Mouse (Mus musculus) forebrain, embryonic 13.5 days (tissue): ENCODE data around the gene Wnt6. TPM values are rescaled to one million over a fixed set of nuclear protein-coding genes. Genes with fewer than 3 reads are reported as not detected.
A peak's percentile ranks its signal among the peaks of the same experiment; 100 is the strongest.

ENCODE experiments used
- ATAC-seq: fragments of 200-750 bp; cut with Nextera tagmentation; 2 replicates; pipeline ENCODE4 v1.8.0; 2017
- H3K27ac ChIP-seq: fragments of 300-500 bp; sonication (generic); 2 replicates; pipeline ENCODE4 v1.5.1; 2015; ENCODE audit warnings: inconsistent platforms, mild to moderate bottlenecking, moderate library complexity
- H3K27me3 ChIP-seq: fragments of 300-500 bp; sonication (generic); 2 replicates; pipeline ENCODE4 v1.6.1; 2015; ENCODE audit warnings: mild to moderate bottlenecking, inconsistent platforms
- H3K36me3 ChIP-seq: fragments of 300-500 bp; sonication (generic); 2 replicates; pipeline ENCODE4 v1.6.1; 2015; ENCODE audit warnings: mild to moderate bottlenecking, inconsistent platforms; ENCODE audit not compliant: poor library complexity, severe bottlenecking
- H3K4me1 ChIP-seq: fragments of 300-500 bp; sonication (generic); 2 replicates; pipeline ENCODE4 v1.6.1; 2015; ENCODE audit warnings: inconsistent platforms
- H3K4me2 ChIP-seq: fragments of 300-500 bp; sonication (generic); 2 replicates; pipeline ENCODE4 v1.6.1; 2015; ENCODE audit warnings: inconsistent platforms, mild to moderate bottlenecking, moderate library complexity
- H3K4me3 ChIP-seq: fragments of 300-500 bp; sonication (generic); 2 replicates; pipeline ENCODE4 v1.5.1; 2015; ENCODE audit warnings: mild to moderate bottlenecking, inconsistent platforms
- H3K9ac ChIP-seq: fragments of 300-500 bp; sonication (generic); 2 replicates; pipeline ENCODE4 v1.6.1; 2015; ENCODE audit warnings: mild to moderate bottlenecking, inconsistent platforms
- H3K9me3 ChIP-seq: fragments of 300-500 bp; sonication (generic); replicated peaks from 2 replicates; pipeline ENCODE4 v1.6.1; 2016; ENCODE audit warnings: inconsistent platforms
- WGBS: fragments of 180-500 bp; shearing (Covaris S2); methylation state at CpG from one replicate; pipeline ENCODE4 v1.1.7; 2015; 5-methylcytosine and 5-hydroxymethylcytosine counted together
- polyA plus RNA-seq: library from polyadenylated mRNA; unstranded; fragments of >200 nt; fragmentation: Nextera tagmentation; extraction: Ambion mirVana; gene quantifications from 2 replicates; pipeline ENCODE4 v1.2.1, GENCODE M21; 2015

Gene Wnt6
- 0.73 and 0.92 TPM in 2 replicates for polyA plus RNA-seq

DNA sequence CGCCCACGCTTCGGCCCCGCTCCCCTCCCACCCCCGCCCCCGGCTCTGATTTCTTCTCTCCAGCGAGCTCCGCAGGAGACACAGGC, at the start of gene Wnt6:
Gene Wnt6, plus strand, starts transcription at position 48 of the 86 bp plus-strand sequence.
- WGBS: no CpG with 5 or more reads among the region's 8 CpGs
- H3K4me2 ChIP-seq: peak within 1 kb of the TSS; percentile 83
- H3K9me3 ChIP-seq: no peaks in the 10 kb centered on the region
- peak within 1 kb of the TSS; percentile 50 for H3K9ac ChIP-seq
- peaks cover 98% of the 10 kb centered on the region for H3K27me3 ChIP-seq
- H3K36me3 ChIP-seq: no peaks in the 10 kb centered on the region
- no peak for ATAC-seq
- H3K27ac ChIP-seq: no peak within 1 kb of the TSS
- H3K4me3 ChIP-seq: peak within 1 kb of the TSS; percentile 45
- peaks cover 28% of the 10 kb centered on the region for H3K4me1 ChIP-seq

DNA sequence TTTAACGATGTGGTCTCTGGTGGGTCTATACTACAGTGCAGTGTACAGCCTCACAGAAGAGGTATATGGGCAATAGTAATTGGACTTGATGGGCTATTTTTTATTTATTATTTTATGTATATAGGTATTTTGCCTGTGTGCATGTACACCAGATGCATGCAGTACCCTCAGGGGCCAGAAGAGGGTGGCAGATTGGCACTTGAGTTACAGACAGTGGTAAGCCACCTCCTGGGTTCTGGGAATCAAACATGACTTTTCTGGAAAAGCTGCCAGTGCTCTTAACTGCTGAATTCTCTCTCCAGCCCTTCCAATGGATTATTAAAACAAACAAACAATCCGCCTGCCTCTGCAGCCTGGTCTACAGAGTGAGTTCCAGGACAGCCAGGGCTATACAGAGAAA, 47.9 kb upstream of the Wnt6 start:
- no peak for ATAC-seq
- Histone ChIP-seq H3K36me3 (no peaks in the 10 kb centered on the region), H3K27ac (no peak overlapping the region), H3K4me2 (no peak overlapping the region), H3K4me1 (no peaks in the 10 kb centered on the region), H3K27me3 (no peaks in the 10 kb centered on the region), H3K4me3 (no peak overlapping the region), H3K9me3 (no peaks in the 10 kb centered on the region), H3K9ac (no peak overlapping the region)
- WGBS: 77% methylated on average over 2 of the region's 2 CpGs

- no peak overlapping the region for H3K4me2 ChIP-seq
- no peaks in the 10 kb centered on the region for H3K36me3 ChIP-seq
- no peaks in the 10 kb centered on the region for H3K4me1 ChIP-seq
- no peak overlapping the region for H3K9ac ChIP-seq
- ATAC-seq: no peak
- no peaks in the 10 kb centered on the region for H3K27me3 ChIP-seq
- H3K9me3 ChIP-seq: no peaks in the 10 kb centered on the region
- 86% methylated on average over 5 of the region's 5 CpGs for WGBS
- H3K27ac ChIP-seq: no peak overlapping the region
- no peak overlapping the region for H3K4me3 ChIP-seq
These were observed 45.6 kb upstream of the Wnt6 start for GRCm38 (mm10) chr1:74726114-74726513.

DNA sequence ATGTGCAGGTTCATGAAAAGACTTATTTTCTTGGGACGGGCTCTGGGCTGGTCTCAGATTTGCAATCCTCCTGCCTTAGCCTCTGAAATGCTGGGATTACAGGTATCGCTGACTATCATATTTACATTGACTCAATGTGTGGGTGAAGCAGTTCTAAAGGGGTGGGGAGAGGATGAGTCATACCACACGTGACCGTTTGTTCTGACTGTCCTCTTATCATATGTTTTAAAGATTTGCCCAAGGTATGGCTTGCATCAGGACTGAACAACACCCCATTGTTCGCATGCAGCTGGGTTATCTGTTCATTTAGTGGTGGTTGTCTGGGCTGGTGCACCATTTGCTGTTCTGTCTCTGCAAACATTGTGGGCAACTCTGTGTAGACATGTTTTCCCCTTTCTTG, 45.0 kb upstream of the Wnt6 start:
- Histone ChIP-seq H3K4me3 (no peak overlapping the region), H3K4me1 (no peaks in the 10 kb centered on the region), H3K9me3 (no peaks in the 10 kb centered on the region), H3K9ac (no peak overlapping the region), H3K36me3 (no peaks in the 10 kb centered on the region), H3K4me2 (no peak overlapping the region), H3K27ac (no peak overlapping the region), H3K27me3 (no peaks in the 10 kb centered on the region)
- no peak for ATAC-seq
- WGBS: 87% methylated on average over 5 of the region's 5 CpGs

DNA sequence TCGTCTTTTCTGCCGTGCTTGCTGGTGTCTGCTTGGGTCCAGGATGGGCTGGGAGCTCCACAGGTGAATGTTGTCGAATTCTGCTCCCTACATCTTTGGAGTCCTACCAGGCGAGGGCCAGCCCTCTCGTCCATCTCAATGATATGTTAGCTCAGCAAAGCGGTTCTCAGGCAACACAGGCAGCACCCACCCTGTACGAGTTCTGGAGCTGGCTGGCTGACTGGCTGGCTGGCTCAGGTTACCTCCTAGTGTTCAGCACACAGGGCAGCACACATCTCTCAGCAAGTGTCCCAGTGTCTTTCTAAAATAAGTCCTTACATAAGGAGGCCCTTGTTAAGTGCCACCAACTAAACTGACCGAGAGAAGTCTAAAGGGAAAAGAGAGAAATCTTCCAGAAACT, 43.2 kb upstream of the Wnt6 start:
- Histone ChIP-seq H3K9ac (no peak overlapping the region), H3K4me2 (no peak overlapping the region), H3K4me3 (no peak overlapping the region), H3K27me3 (no peaks in the 10 kb centered on the region), H3K27ac (no peak overlapping the region), H3K9me3 (no peaks in the 10 kb centered on the region), H3K4me1 (no peaks in the 10 kb centered on the region), H3K36me3 (no peaks in the 10 kb centered on the region)
- 86% methylated on average over 8 of the region's 8 CpGs for WGBS
- no peak for ATAC-seq

DNA sequence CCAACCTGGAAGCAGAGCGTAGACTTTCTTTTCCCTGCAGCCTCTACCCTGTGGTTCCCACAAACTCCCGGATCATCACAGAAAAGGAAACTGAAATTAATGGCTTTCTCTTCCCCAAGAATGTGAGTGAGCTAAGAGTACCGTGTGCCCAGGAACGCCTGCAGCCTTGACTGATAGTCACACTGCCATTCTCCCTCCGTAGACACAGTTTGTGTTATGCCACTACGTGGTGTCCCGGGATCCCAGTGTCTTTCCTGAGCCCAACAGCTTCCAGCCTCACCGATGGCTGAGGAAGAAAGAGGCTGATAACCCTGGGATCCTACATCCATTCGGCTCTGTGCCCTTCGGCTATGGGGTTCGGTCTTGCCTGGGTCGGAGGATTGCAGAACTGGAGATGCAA, 34.7 kb upstream of the Wnt6 start:
- Histone ChIP-seq H3K4me2 (no peak overlapping the region), H3K27me3 (no peaks in the 10 kb centered on the region), H3K9me3 (no peaks in the 10 kb centered on the region), H3K9ac (no peak overlapping the region), H3K27ac (no peak overlapping the region), H3K4me1 (no peaks in the 10 kb centered on the region), H3K4me3 (no peak overlapping the region), H3K36me3 (no peaks in the 10 kb centered on the region)
- 93% methylated on average over 12 of the region's 12 CpGs for WGBS
- ATAC-seq: no peak

GRCm38 (mm10) chr1:74737500-74737899, 34.2 kb upstream of the Wnt6 start:
- H3K9ac ChIP-seq: no peak overlapping the region
- no peak overlapping the region for H3K4me2 ChIP-seq
- no peaks in the 10 kb centered on the region for H3K36me3 ChIP-seq
- no peaks in the 10 kb centered on the region for H3K27me3 ChIP-seq
- no peaks in the 10 kb centered on the region for H3K9me3 ChIP-seq
- WGBS: 81% methylated on average over 7 of the region's 7 CpGs
- no peak overlapping the region for H3K4me3 ChIP-seq
- no peaks in the 10 kb centered on the region for H3K4me1 ChIP-seq
- ATAC-seq: no peak
- no peak overlapping the region for H3K27ac ChIP-seq

GRCm38 (mm10) chr1:74740846-74741245, 30.8 kb upstream of the Wnt6 start:
- ATAC-seq: no peak
- no peak overlapping the region for H3K4me2 ChIP-seq
- WGBS: 78% methylated on average over 7 of the region's 7 CpGs
- no peak overlapping the region for H3K27ac ChIP-seq
- no peak overlapping the region for H3K4me3 ChIP-seq
- no peaks in the 10 kb centered on the region for H3K27me3 ChIP-seq
- H3K9ac ChIP-seq: no peak overlapping the region
- no peaks in the 10 kb centered on the region for H3K36me3 ChIP-seq
- H3K4me1 ChIP-seq: no peaks in the 10 kb centered on the region
- no peaks in the 10 kb centered on the region for H3K9me3 ChIP-seq

GRCm38 (mm10) chr1:74747335-74747734, 24.4 kb upstream of the Wnt6 start:
- Histone ChIP-seq H3K4me1 (peaks cover 5% of the 10 kb centered on the region; the same call in 1 of the 2 replicates), H3K4me3 (no peak overlapping the region), H3K27me3 (peaks cover 26% of the 10 kb centered on the region), H3K4me2 (no peak overlapping the region), H3K9ac (no peak overlapping the region), H3K36me3 (no peaks in the 10 kb centered on the region), H3K9me3 (no peaks in the 10 kb centered on the region), H3K27ac (no peak overlapping the region)
- WGBS: 75% methylated on average over 5 of the region's 5 CpGs
- ATAC-seq: no peak

DNA sequence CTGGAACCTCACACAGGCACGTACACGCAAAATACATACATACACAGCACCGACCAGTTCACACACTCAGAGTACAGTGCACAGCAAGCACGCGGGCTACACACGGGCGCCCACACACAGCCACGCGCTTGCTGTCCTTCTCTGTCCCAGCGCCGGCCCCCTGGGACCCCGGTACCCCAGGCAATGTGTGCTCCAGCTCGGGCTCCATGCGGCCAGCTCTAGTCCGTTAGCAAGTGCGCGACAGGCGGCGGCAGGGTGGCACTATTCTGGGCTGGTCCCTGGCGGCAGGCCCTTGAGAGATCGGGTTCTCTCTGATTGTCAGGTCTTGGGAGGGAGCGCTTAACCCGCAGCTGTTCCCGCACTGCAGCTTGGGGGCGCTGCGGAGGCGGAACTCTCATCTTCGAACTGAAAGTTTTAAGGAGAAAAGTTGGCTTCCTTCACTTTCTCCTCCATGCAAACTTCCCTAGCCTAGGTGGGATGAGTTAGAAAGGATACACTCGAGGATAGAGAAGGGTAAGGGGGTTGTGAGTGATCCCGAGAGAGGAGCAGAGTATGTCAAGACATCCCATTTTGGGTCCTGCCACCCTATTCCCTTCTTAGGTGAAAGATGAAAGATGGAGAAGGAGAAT, 22.9 kb upstream of the Wnt6 start, which contains the start of gene Prkag3:
Gene Prkag3, minus strand, starts transcription at position 579 of the 629 bp plus-strand sequence.
- Histone ChIP-seq H3K4me1 (peaks cover 5% of the 10 kb centered on the region; the same call in 1 of the 2 replicates), H3K4me3 (peak within 1 kb of the TSS; percentile 25), H3K9me3 (no peaks in the 10 kb centered on the region), H3K36me3 (no peaks in the 10 kb centered on the region), H3K4me2 (peak within 1 kb of the TSS; percentile 53), H3K27ac (no peak within 1 kb of the TSS), H3K9ac (0 out of 2 replicates have a peak within 1 kb of the TSS, but pooled peaks have one; percentile 34), H3K27me3 (peaks cover 26% of the 10 kb centered on the region)
- 12% methylated on average over 30 of the region's 30 CpGs for WGBS
- ATAC-seq: no peak

DNA sequence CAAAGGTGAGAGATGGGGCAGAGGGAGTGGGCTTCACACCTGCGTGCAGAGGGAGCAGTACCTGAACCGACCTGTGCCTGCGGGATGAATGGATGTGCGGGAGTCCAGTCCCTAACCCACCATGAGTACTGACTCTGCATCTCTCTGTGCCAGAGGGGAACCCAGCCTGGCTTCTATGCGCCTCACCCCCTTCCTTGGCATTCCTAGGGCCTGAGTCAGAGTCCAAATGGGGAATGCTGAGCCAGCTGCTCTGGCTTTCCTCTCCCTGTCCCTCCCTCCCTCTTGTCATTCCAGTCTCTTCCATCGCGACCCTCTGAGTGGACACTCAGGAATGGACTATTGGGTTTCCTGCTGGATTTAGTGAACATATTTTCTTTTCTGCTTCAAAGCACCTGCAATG, 22.4 kb upstream of the Wnt6 start:
- Histone ChIP-seq H3K4me1 (peaks cover 5% of the 10 kb centered on the region; the same call in 1 of the 2 replicates), H3K36me3 (no peaks in the 10 kb centered on the region), H3K4me2 (no peak overlapping the region), H3K27ac (no peak overlapping the region), H3K9me3 (no peaks in the 10 kb centered on the region), H3K9ac (no peak overlapping the region), H3K4me3 (no peak overlapping the region), H3K27me3 (peaks cover 26% of the 10 kb centered on the region)
- whole genome bisulfite sequencing: 72% methylated on average over 7 of the region's 7 CpGs
- no peak for ATAC-seq

- Histone ChIP-seq H3K9me3 (no peaks in the 10 kb centered on the region), H3K27ac (no peak overlapping the region), H3K4me1 (peaks cover 5% of the 10 kb centered on the region; the same call in 1 of the 2 replicates), H3K36me3 (no peaks in the 10 kb centered on the region), H3K4me2 (no peak overlapping the region), H3K27me3 (peaks cover 29% of the 10 kb centered on the region), H3K9ac (no peak overlapping the region), H3K4me3 (no peak overlapping the region)
- no peak for ATAC-seq
- WGBS: 72% methylated on average over 4 of the region's 4 CpGs
These were observed 21.0 kb upstream of the Wnt6 start for GRCm38 (mm10) chr1:74750683-74751082.

DNA sequence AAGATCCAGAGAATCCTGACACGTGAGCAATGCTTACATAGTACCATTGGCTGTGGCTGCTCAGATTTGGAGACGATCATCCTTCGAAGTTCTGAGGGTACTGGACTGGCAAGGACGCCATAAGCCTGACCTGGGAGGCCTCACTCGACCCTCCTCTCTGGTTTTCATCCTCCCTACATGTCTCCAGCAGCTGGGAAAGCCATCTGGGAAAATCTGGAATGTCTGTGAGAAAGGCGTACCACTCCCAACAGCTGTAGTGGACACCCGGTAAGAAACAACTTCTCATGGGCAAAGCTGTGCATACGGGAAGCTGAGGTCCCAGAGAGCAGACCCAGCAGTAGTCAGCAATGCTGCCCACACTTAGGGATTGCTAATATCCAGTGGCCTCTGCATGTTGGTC, 19.5 kb upstream of the Wnt6 start:
- H3K27ac ChIP-seq: no peak overlapping the region
- no peaks in the 10 kb centered on the region for H3K36me3 ChIP-seq
- no peaks in the 10 kb centered on the region for H3K9me3 ChIP-seq
- peaks cover 5% of the 10 kb centered on the region; the same call in 1 of the 2 replicates for H3K4me1 ChIP-seq
- no peak overlapping the region for H3K4me2 ChIP-seq
- ATAC-seq: no peak
- H3K27me3 ChIP-seq: peaks cover 26% of the 10 kb centered on the region
- no peak overlapping the region for H3K9ac ChIP-seq
- WGBS: 85% methylated on average over 8 of the region's 8 CpGs
- no peak overlapping the region for H3K4me3 ChIP-seq
